Comparison of ENCODE assay signal across 20 mouse cellular contexts in genomic region chr12:17698934-17699333, GRCm38 (mm10). TPM values are rescaled to one million over a fixed set of nuclear protein-coding genes. Genes with fewer than 3 reads are reported as not detected.
DNase-seq lines count a peak whose midpoint lies in the region; ATAC-seq lines count a peak whose summit lies in the region.
"Had no signal": no experiment of that assay in that cellular context is flagged by ENCODE, and none has a peak within 500 bp of the region (broad histone marks: within the 10 kb centered on the region; RNA-seq: fewer than 3 reads in every experiment).

No protein-coding gene starts in this region.

- no peaks in the 10 kb centered on the region for H3K36me3 ChIP-seq in embryonic facial prominence, embryonic 11.5 days (replicated peaks; ENCODE audit: control insufficient read depth, insufficient read depth, low read depth, low read length)
- H3K36me3 ChIP-seq in embryonic facial prominence, embryonic 10.5 days (replicated peaks), result no peaks in the 10 kb centered on the region
- H3K36me3 ChIP-seq in hindbrain, embryonic 11.5 days (ENCODE audit: control insufficient read depth, insufficient read depth, low read length), result no peaks in the 10 kb centered on the region
- H3K36me3 ChIP-seq in hindbrain, embryonic 14.5 days (replicated peaks; ENCODE audit: control insufficient read depth, insufficient read depth), result no peaks in the 10 kb centered on the region
- no peaks in the 10 kb centered on the region for H3K36me3 ChIP-seq in midbrain, embryonic 10.5 days
- no peaks in the 10 kb centered on the region for H3K36me3 ChIP-seq in midbrain, embryonic 15.5 days (replicated peaks)
- H3K36me3 ChIP-seq in hindbrain, embryonic 13.5 days, result no peaks in the 10 kb centered on the region
- H3K36me3 ChIP-seq: embryonic facial prominence, embryonic 13.5 days; kidney, embryonic 15.5 days; limb, embryonic 13.5 days had no signal

- 59% methylated on average over 4 of the region's 4 CpGs for WGBS in embryonic facial prominence, embryonic 11.5 days
- 63% methylated on average over 4 of the region's 4 CpGs for WGBS in embryonic facial prominence, embryonic 10.5 days
- WGBS in hindbrain, embryonic 11.5 days, result 44% methylated on average over 4 of the region's 4 CpGs
- 24% methylated on average over 4 of the region's 4 CpGs for WGBS in hindbrain, embryonic 14.5 days
- WGBS in midbrain, embryonic 10.5 days, result 47% methylated on average over 4 of the region's 4 CpGs
- WGBS in midbrain, embryonic 15.5 days, result 24% methylated on average over 4 of the region's 4 CpGs
- 26% methylated on average over 4 of the region's 4 CpGs for WGBS in hindbrain, embryonic 13.5 days

- H3K4me3 ChIP-seq in embryonic facial prominence, embryonic 11.5 days (ENCODE audit: low read depth, low read length), result no peak overlapping the region
- no peak overlapping the region for H3K4me3 ChIP-seq in embryonic facial prominence, embryonic 10.5 days
- no peak overlapping the region for H3K4me3 ChIP-seq in hindbrain, embryonic 11.5 days (ENCODE audit: low read depth, low read length)
- no peak overlapping the region for H3K4me3 ChIP-seq in hindbrain, embryonic 14.5 days (replicated peaks; ENCODE audit: low read length)
- H3K4me3 ChIP-seq in midbrain, embryonic 10.5 days, result 0 out of 2 replicates have a peak overlapping the region, but pooled peaks have one; percentile 14
- H3K4me3 ChIP-seq in midbrain, embryonic 15.5 days, result no peak overlapping the region
- no peak overlapping the region; the same call in 1 of the 2 replicates for H3K4me3 ChIP-seq in hindbrain, embryonic 13.5 days
- H3K4me3 ChIP-seq: embryonic facial prominence, embryonic 13.5 days; erythroblast, embryonic 14.5 days; gastrocnemius, adult 2 months; kidney, embryonic 15.5 days; limb, embryonic 13.5 days had no signal

- 0 out of 2 replicates have a peak, but pooled peaks have one; percentile 8 for ATAC-seq in embryonic facial prominence, embryonic 11.5 days (replicated peaks; ENCODE audit: insufficient number of reproducible peaks, low FRiP score, low TSS enrichment, low read depth)
- peak; percentile 35 for ATAC-seq in hindbrain, embryonic 11.5 days (ENCODE audit: low FRiP score)
- no peak; the same call in 1 of the 2 replicates for ATAC-seq in hindbrain, embryonic 14.5 days (ENCODE audit: low FRiP score)
- ATAC-seq in midbrain, embryonic 15.5 days (replicated peaks), result no peak; the same call in 1 of the 2 replicates
- no peak for ATAC-seq in hindbrain, embryonic 13.5 days (ENCODE audit: low FRiP score)
- ATAC-seq: CD4-positive, CD25-positive, alpha-beta regulatory T cell, adult 4 months had no signal

- peaks cover 2% of the 10 kb centered on the region; the same call in 1 of the 2 replicates for H3K4me1 ChIP-seq in embryonic facial prominence, embryonic 11.5 days (ENCODE audit: control insufficient read depth, insufficient read depth, low read length)
- peaks cover 56% of the 10 kb centered on the region for H3K4me1 ChIP-seq in embryonic facial prominence, embryonic 10.5 days
- H3K4me1 ChIP-seq in hindbrain, embryonic 11.5 days (replicated peaks; ENCODE audit: control insufficient read depth, insufficient read depth, low read length), result no peaks in the 10 kb centered on the region; the same call in 1 of the 2 replicates
- H3K4me1 ChIP-seq in hindbrain, embryonic 14.5 days (replicated peaks; ENCODE audit: control insufficient read depth, insufficient read depth, low read length), result peaks cover 23% of the 10 kb centered on the region
- H3K4me1 ChIP-seq in midbrain, embryonic 10.5 days, result peaks cover 76% of the 10 kb centered on the region
- peaks cover 18% of the 10 kb centered on the region for H3K4me1 ChIP-seq in midbrain, embryonic 15.5 days
- H3K4me1 ChIP-seq in hindbrain, embryonic 13.5 days (replicated peaks), result peaks cover 55% of the 10 kb centered on the region

- H3K27me3 ChIP-seq in embryonic facial prominence, embryonic 11.5 days (ENCODE audit: control insufficient read depth, insufficient read depth, low read length), result no peaks in the 10 kb centered on the region
- H3K27me3 ChIP-seq in embryonic facial prominence, embryonic 10.5 days (replicated peaks; ENCODE audit: low read depth, poor library complexity, severe bottlenecking), result no peaks in the 10 kb centered on the region
- H3K27me3 ChIP-seq in hindbrain, embryonic 11.5 days (ENCODE audit: control insufficient read depth, insufficient read depth, low read length), result no peaks in the 10 kb centered on the region
- no peaks in the 10 kb centered on the region for H3K27me3 ChIP-seq in hindbrain, embryonic 14.5 days (ENCODE audit: control insufficient read depth, insufficient read depth, low read length)
- H3K27me3 ChIP-seq in midbrain, embryonic 10.5 days (ENCODE audit: low read depth, poor library complexity, severe bottlenecking), result no peaks in the 10 kb centered on the region
- no peaks in the 10 kb centered on the region for H3K27me3 ChIP-seq in midbrain, embryonic 15.5 days (replicated peaks)
- H3K27me3 ChIP-seq in hindbrain, embryonic 13.5 days, result no peaks in the 10 kb centered on the region
- H3K27me3 ChIP-seq: embryonic facial prominence, embryonic 13.5 days; kidney, embryonic 15.5 days; limb, embryonic 13.5 days had no signal

- H3K4me2 ChIP-seq in embryonic facial prominence, embryonic 11.5 days (ENCODE audit: low read depth, low read length), result no peak overlapping the region
- H3K4me2 ChIP-seq in hindbrain, embryonic 11.5 days (replicated peaks; ENCODE audit: low read depth, low read length), result no peak overlapping the region
- H3K4me2 ChIP-seq in hindbrain, embryonic 14.5 days (replicated peaks), result no peak overlapping the region
- H3K4me2 ChIP-seq in midbrain, embryonic 15.5 days, result no peak overlapping the region
- no peak overlapping the region for H3K4me2 ChIP-seq in hindbrain, embryonic 13.5 days
- H3K4me2 ChIP-seq: embryonic facial prominence, embryonic 13.5 days; kidney, embryonic 15.5 days; limb, embryonic 13.5 days had no signal

- no peak for DNase-seq in embryonic facial prominence, embryonic 11.5 days (ENCODE audit: low spot score)
- DNase-seq in embryonic facial prominence, embryonic 10.5 days (ENCODE audit: low spot score), result no peak
- no peak for DNase-seq in hindbrain, embryonic 11.5 days (ENCODE audit: low spot score)
- no peak for DNase-seq in hindbrain, embryonic 14.5 days (ENCODE audit: low spot score)
- no peak for DNase-seq in midbrain, embryonic 10.5 days (ENCODE audit: low spot score)
- DNase-seq in layer of hippocampus, adult 11-12 months (ENCODE audit: low spot score), result no peak
- DNase-seq: adrenal gland, postnatal 14 days; gastrocnemius, adult 2 months; layer of hippocampus, adult 9-11 months; lung, adult 18-20 months; right cerebral cortex, adult 18-20 months; right cerebral cortex, postnatal 4 days; thymus, postnatal 36 days had no signal

- H3K9me3 ChIP-seq in embryonic facial prominence, embryonic 11.5 days (replicated peaks; ENCODE audit: control insufficient read depth, low read length), result no peaks in the 10 kb centered on the region
- no peaks in the 10 kb centered on the region for H3K9me3 ChIP-seq in embryonic facial prominence, embryonic 10.5 days
- H3K9me3 ChIP-seq in hindbrain, embryonic 11.5 days (ENCODE audit: control insufficient read depth, low read length), result no peaks in the 10 kb centered on the region
- no peaks in the 10 kb centered on the region for H3K9me3 ChIP-seq in hindbrain, embryonic 14.5 days (ENCODE audit: control insufficient read depth, low read length)
- no peaks in the 10 kb centered on the region for H3K9me3 ChIP-seq in midbrain, embryonic 10.5 days (replicated peaks)
- no peaks in the 10 kb centered on the region for H3K9me3 ChIP-seq in midbrain, embryonic 15.5 days
- H3K9me3 ChIP-seq in hindbrain, embryonic 13.5 days, result no peaks in the 10 kb centered on the region
- H3K9me3 ChIP-seq: embryonic facial prominence, embryonic 13.5 days; kidney, embryonic 15.5 days; limb, embryonic 13.5 days had no signal

- no peak overlapping the region for H3K27ac ChIP-seq in embryonic facial prominence, embryonic 11.5 days (replicated peaks; ENCODE audit: low read depth, low read length)
- no peak overlapping the region for H3K27ac ChIP-seq in embryonic facial prominence, embryonic 10.5 days (replicated peaks)
- H3K27ac ChIP-seq in hindbrain, embryonic 11.5 days (ENCODE audit: low read depth, low read length), result no peak overlapping the region
- H3K27ac ChIP-seq in hindbrain, embryonic 14.5 days, result no peak overlapping the region
- peak overlapping the region; percentile 83 for H3K27ac ChIP-seq in midbrain, embryonic 10.5 days (replicated peaks)
- no peak overlapping the region for H3K27ac ChIP-seq in midbrain, embryonic 15.5 days
- peak overlapping the region; percentile 58; the same call in 1 of the 2 replicates for H3K27ac ChIP-seq in hindbrain, embryonic 13.5 days
- H3K27ac ChIP-seq: embryonic facial prominence, embryonic 13.5 days; gastrocnemius, adult 2 months; kidney, embryonic 15.5 days; limb, embryonic 13.5 days had no signal

- no peak overlapping the region for H3K9ac ChIP-seq in embryonic facial prominence, embryonic 11.5 days (replicated peaks; ENCODE audit: low read length)
- no peak overlapping the region for H3K9ac ChIP-seq in hindbrain, embryonic 11.5 days (ENCODE audit: low read depth, low read length)
- no peak overlapping the region for H3K9ac ChIP-seq in hindbrain, embryonic 14.5 days
- H3K9ac ChIP-seq in midbrain, embryonic 15.5 days, result no peak overlapping the region
- no peak overlapping the region for H3K9ac ChIP-seq in hindbrain, embryonic 13.5 days
- H3K9ac ChIP-seq: embryonic facial prominence, embryonic 13.5 days; kidney, embryonic 15.5 days; limb, embryonic 13.5 days had no signal

RNA-seq across cellular contexts. Expression of gene Hpcal1, which starts 8.3 kb away (rescaled TPM):
- polyA plus RNA-seq in embryonic facial prominence, embryonic 11.5 days (2014; fragmentation: Nextera tagmentation; extraction: Ambion mirVana), result 35.1 and 43.4 TPM in 2 replicates
- 34.2 and 37.4 TPM in 2 replicates for polyA plus RNA-seq in embryonic facial prominence, embryonic 10.5 days (2016; fragmentation: Nextera tagmentation; extraction: Ambion mirVana)
- 46.3 and 48.0 TPM in 2 replicates for polyA plus RNA-seq in hindbrain, embryonic 11.5 days (2014; fragmentation: Nextera tagmentation; extraction: Ambion mirVana)
- 125 and 133 TPM in 2 replicates for polyA plus RNA-seq in hindbrain, embryonic 14.5 days (2014; fragmentation: Nextera tagmentation; extraction: Ambion mirVana)
- polyA plus RNA-seq in midbrain, embryonic 10.5 days (2016; fragmentation: Nextera tagmentation; extraction: Ambion mirVana), result 41.0 and 41.9 TPM in 2 replicates
- polyA plus RNA-seq in midbrain, embryonic 15.5 days (2015; fragmentation: Nextera tagmentation; extraction: Ambion mirVana), result 92.6 and 97.2 TPM in 2 replicates
- polyA plus RNA-seq in hindbrain, embryonic 13.5 days (2015; fragmentation: Nextera tagmentation; extraction: Ambion mirVana), result 77.6 and 79.9 TPM in 2 replicates

Comparison
In these comparisons a context has a peak if more than half of its experiments do, and no peak if none do; other contexts are left out.
1. ATAC-seq: peak in embryonic facial prominence, embryonic 11.5 days (single experiment) and hindbrain, embryonic 11.5 days (single experiment); none in hindbrain, embryonic 14.5 days (single experiment), midbrain, embryonic 15.5 days (single experiment) and hindbrain, embryonic 13.5 days (single experiment).
2. H3K27ac ChIP-seq: peak in midbrain, embryonic 10.5 days (single experiment) and hindbrain, embryonic 13.5 days (single experiment); none in embryonic facial prominence, embryonic 11.5 days (single experiment), embryonic facial prominence, embryonic 10.5 days (single experiment), hindbrain, embryonic 11.5 days (single experiment), hindbrain, embryonic 14.5 days (single experiment) and midbrain, embryonic 15.5 days (single experiment).